Mouse (Mus musculus) spleen, adult 18-20 months (tissue): ENCODE results near the gene Rspo1.

Experiments
- DNase-seq, 2 experiments: peaks; one replicate each; pipeline ENCODE4 v3.0.0; 2022; ENCODE audit warnings: mixed read lengths in 2 of 2

Rspo1 gene

GRCm38 (mm10) chr4:124978201-124978600 is 8.0 kb upstream of the Rspo1 start:
- DNase-seq, result no peak

- DNase-seq, result peak in 1 of 2 experiments; percentile 11
Observed at GRCm38 (mm10) chr4:124983893-124984526, 2.2 kb upstream of the Rspo1 start.

- no peak for DNase-seq
Observed at GRCm38 (mm10) chr4:124984871-124985670, 1.2 kb upstream of the Rspo1 start.

GRCm38 (mm10) chr4:124986739-124987710 is 795 bp downstream of the Rspo1 start:
- no peak for DNase-seq

GRCm38 (mm10) chr4:124987711-124988097 is 1.5 kb downstream of the Rspo1 start:
- no peak for DNase-seq

GRCm38 (mm10) chr4:124988382-124988781 is 2.2 kb downstream of the Rspo1 start:
- no peak for DNase-seq

GRCm38 (mm10) chr4:124989787-124990253 is 3.6 kb downstream of the Rspo1 start:
- no peak for DNase-seq

- no peak for DNase-seq
Observed at GRCm38 (mm10) chr4:124990325-124990724, 4.1 kb downstream of the Rspo1 start.

- DNase-seq, result no peak
Observed at GRCm38 (mm10) chr4:124997479-124998147, 11.4 kb downstream of the Rspo1 start.

GRCm38 (mm10) chr4:124999548-124999947 is 13.3 kb downstream of the Rspo1 start:
- no peak for DNase-seq

- no peak for DNase-seq
Observed at GRCm38 (mm10) chr4:125002978-125003377, 16.7 kb downstream of the Rspo1 start.

- DNase-seq, result no peak
Observed at GRCm38 (mm10) chr4:125004886-125005285, 18.7 kb downstream of the Rspo1 start.

GRCm38 (mm10) chr4:125007460-125007859 is 21.2 kb downstream of the Rspo1 start:
- DNase-seq, result no peak

GRCm38 (mm10) chr4:125008220-125008619 is 22.0 kb downstream of the Rspo1 start:
- DNase-seq, result no peak

GRCm38 (mm10) chr4:125008712-125009111 is 22.5 kb downstream of the Rspo1 start:
- no peak for DNase-seq

- DNase-seq, result no peak
Observed at GRCm38 (mm10) chr4:125015806-125016635, 29.8 kb downstream of the Rspo1 start, which contains the start of gene Gnl2. Gene Gnl2 (plus strand): TSS chr4:125016585.

GRCm38 (mm10) chr4:125017431-125017830 is 31.2 kb downstream of the Rspo1 start:
- DNase-seq, result no peak

GRCm38 (mm10) chr4:125020780-125021538 is 34.7 kb downstream of the Rspo1 start:
- no peak for DNase-seq

GRCm38 (mm10) chr4:125029891-125030614 is 43.8 kb downstream of the Rspo1 start:
- DNase-seq, result peak; percentile 80 to 89

- no peak for DNase-seq
Observed at GRCm38 (mm10) chr4:125034341-125034740, 48.1 kb downstream of the Rspo1 start.
